Mouse (Mus musculus): ENCODE data around the gene Prkn.

DNA sequence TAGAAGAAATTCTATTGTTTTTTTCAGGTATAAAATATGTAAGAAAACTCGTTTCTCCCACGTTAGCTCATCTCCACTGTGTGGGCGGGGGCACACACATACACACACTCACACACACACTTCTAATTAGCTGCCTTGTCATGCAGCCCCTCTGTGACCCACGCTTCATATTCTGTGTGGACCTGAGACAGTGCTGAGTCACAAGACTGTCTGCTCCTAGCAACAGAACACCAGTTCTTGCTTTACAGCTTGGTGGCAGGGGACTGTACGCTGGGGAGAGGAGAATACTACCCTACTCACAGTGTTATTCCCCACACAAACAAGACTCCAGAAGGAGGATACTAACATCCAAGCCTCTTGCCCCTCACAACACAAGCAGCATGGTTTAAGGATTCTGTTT is 1200.4 kb downstream of the Prkn start:
- no peak for TF ChIP-seq POLR2A (IDR thresholded peaks at IDR 0.05; ENCODE audit: insufficient read depth, low read depth, low read length)
- no peak for TF ChIP-seq CTCF (IDR thresholded peaks at IDR 0.05)
- no peak for TF ChIP-seq EP300 (IDR thresholded peaks at IDR 0.05; ENCODE audit: insufficient read depth, low read depth, low read length)
